Mouse (Mus musculus) kidney, adult 11 months (tissue): ENCODE data around the gene Adgrl3.

Source experiments
- DNase-seq: peaks from one replicate; pipeline ENCODE4 v3.0.0; 2022

Gene Adgrl3

GRCm38 (mm10) chr5:81686845-81687244 is 666.9 kb downstream of the Adgrl3 start:
- no peak for DNase-seq

GRCm38 (mm10) chr5:81729620-81730019 is 709.7 kb downstream of the Adgrl3 start:
- no peak for DNase-seq

- DNase-seq, result no peak
Measured at GRCm38 (mm10) chr5:81736008-81736407, 716.1 kb downstream of the Adgrl3 start.

- DNase-seq, result no peak
Measured at GRCm38 (mm10) chr5:81738286-81739032, 718.5 kb downstream of the Adgrl3 start.

- no peak for DNase-seq
Measured at GRCm38 (mm10) chr5:81752426-81752825, 732.5 kb downstream of the Adgrl3 start.

GRCm38 (mm10) chr5:81755711-81756110 is 735.8 kb downstream of the Adgrl3 start:
- no peak for DNase-seq

- DNase-seq, result no peak
Measured at GRCm38 (mm10) chr5:81757093-81757725, 737.3 kb downstream of the Adgrl3 start.

GRCm38 (mm10) chr5:81776234-81776633 is 756.3 kb downstream of the Adgrl3 start:
- no peak for DNase-seq

GRCm38 (mm10) chr5:81776746-81777145 is 756.8 kb downstream of the Adgrl3 start:
- DNase-seq, result no peak

- DNase-seq, result no peak
Measured at GRCm38 (mm10) chr5:81784770-81785169, 764.8 kb downstream of the Adgrl3 start.

- no peak for DNase-seq
Measured at GRCm38 (mm10) chr5:81790710-81791109, 770.8 kb downstream of the Adgrl3 start.

- DNase-seq, result no peak
Measured at GRCm38 (mm10) chr5:81794125-81794524, 774.2 kb downstream of the Adgrl3 start.

GRCm38 (mm10) chr5:81794601-81795000 is 774.7 kb downstream of the Adgrl3 start:
- DNase-seq, result no peak

- no peak for DNase-seq
Measured at GRCm38 (mm10) chr5:81796128-81796527, 776.2 kb downstream of the Adgrl3 start.

GRCm38 (mm10) chr5:81810966-81811365 is 791.0 kb downstream of the Adgrl3 start:
- no peak for DNase-seq

- DNase-seq, result no peak
Measured at GRCm38 (mm10) chr5:81832076-81832475, 812.1 kb downstream of the Adgrl3 start.

- no peak for DNase-seq
Measured at GRCm38 (mm10) chr5:81832679-81833078, 812.7 kb downstream of the Adgrl3 start.

- no peak for DNase-seq
Measured at GRCm38 (mm10) chr5:81837860-81838259, 817.9 kb downstream of the Adgrl3 start.

- no peak for DNase-seq
Measured at GRCm38 (mm10) chr5:81843798-81844197, 823.9 kb downstream of the Adgrl3 start.

- DNase-seq, result no peak
Measured at GRCm38 (mm10) chr5:81870336-81870735, 850.4 kb downstream of the Adgrl3 start.
